7 mouse cellular contexts compared by ENCODE assay signal in genomic region chr9:50738914-50739870, GRCm38 (mm10). TPM values are rescaled to one million over a fixed set of nuclear protein-coding genes. Genes with fewer than 3 reads are reported as not detected.
DNase-seq lines count a peak whose midpoint lies in the region; ATAC-seq and TF ChIP-seq lines count a peak whose summit lies in the region.

Dixdc1 (minus strand) TSS chr9:50739517.

- TF ChIP-seq POLR2A in heart, adult 2 months (IDR thresholded peaks at IDR 0.05; ENCODE audit: insufficient read depth, low read depth, low read length) = no peak
- TF ChIP-seq POLR2A in spleen, adult 2 months (IDR thresholded peaks at IDR 0.05; ENCODE audit: low read depth, low read length) = no peak

- ATAC-seq in embryonic facial prominence, embryonic 13.5 days (ENCODE audit: insufficient number of reproducible peaks, insufficient read depth, low FRiP score, low TSS enrichment, low read depth) = peak; percentile 94
- peak; percentile 96 for ATAC-seq in limb, embryonic 12.5 days (ENCODE audit: insufficient number of reproducible peaks, insufficient read depth, low FRiP score, low TSS enrichment, low read depth)
- ATAC-seq in midbrain, embryonic 15.5 days (replicated peaks) = peak; percentile 96

- peaks cover 10% of the 10 kb centered on the region for H3K4me1 ChIP-seq in embryonic facial prominence, embryonic 13.5 days
- peaks cover 2% of the 10 kb centered on the region for H3K4me1 ChIP-seq in heart, adult 2 months (ENCODE audit: control insufficient read depth, insufficient read depth, low read length)
- H3K4me1 ChIP-seq in limb, embryonic 12.5 days (replicated peaks) = peaks cover 7% of the 10 kb centered on the region
- peaks cover 14% of the 10 kb centered on the region for H3K4me1 ChIP-seq in midbrain, embryonic 15.5 days
- H3K4me1 ChIP-seq in spleen, adult 2 months (ENCODE audit: control insufficient read depth, insufficient read depth, insufficient read length) = no peaks in the 10 kb centered on the region

- H3K27me3 ChIP-seq in embryonic facial prominence, embryonic 13.5 days = no peaks in the 10 kb centered on the region
- no peaks in the 10 kb centered on the region for H3K27me3 ChIP-seq in heart, adult 2 months (ENCODE audit: control insufficient read depth, insufficient read depth, low read length)
- no peaks in the 10 kb centered on the region for H3K27me3 ChIP-seq in limb, embryonic 12.5 days
- no peaks in the 10 kb centered on the region; the same call in 1 of the 2 replicates for H3K27me3 ChIP-seq in midbrain, embryonic 15.5 days (replicated peaks)
- no peaks in the 10 kb centered on the region for H3K27me3 ChIP-seq in spleen, adult 2 months (ENCODE audit: control insufficient read depth, insufficient read depth, low read length)

- TF ChIP-seq CTCF in heart, adult 2 months (IDR thresholded peaks at IDR 0.05) = no peak
- TF ChIP-seq CTCF in spleen, adult 2 months (IDR thresholded peaks at IDR 0.05; ENCODE audit: extremely low read depth, insufficient read depth, insufficient read length, insufficient replicate concordance) = no peak

- no peaks in the 10 kb centered on the region for H3K36me3 ChIP-seq in embryonic facial prominence, embryonic 13.5 days
- no peaks in the 10 kb centered on the region for H3K36me3 ChIP-seq in heart, adult 2 months (ENCODE audit: control insufficient read depth, insufficient read depth, low read length)
- H3K36me3 ChIP-seq in limb, embryonic 12.5 days = no peaks in the 10 kb centered on the region
- no peaks in the 10 kb centered on the region for H3K36me3 ChIP-seq in midbrain, embryonic 15.5 days (replicated peaks)
- H3K36me3 ChIP-seq in spleen, adult 2 months (ENCODE audit: control insufficient read depth, insufficient read depth, low read length) = no peaks in the 10 kb centered on the region

- peak within 1 kb of the TSS; percentile 62 for H3K9ac ChIP-seq in embryonic facial prominence, embryonic 13.5 days
- H3K9ac ChIP-seq in heart, adult 2 months (ENCODE audit: low read depth, low read length) = no peak within 1 kb of the TSS
- no peak within 1 kb of the TSS for H3K9ac ChIP-seq in limb, embryonic 12.5 days (replicated peaks)
- no peak within 1 kb of the TSS for H3K9ac ChIP-seq in midbrain, embryonic 15.5 days

- no peaks in the 10 kb centered on the region for H3K79me2 ChIP-seq in heart, adult 2 months (replicated peaks; ENCODE audit: control insufficient read depth, insufficient read depth, low read length)

- peak within 1 kb of the TSS; percentile 67 for H3K4me2 ChIP-seq in embryonic facial prominence, embryonic 13.5 days
- H3K4me2 ChIP-seq in limb, embryonic 12.5 days = peak within 1 kb of the TSS; percentile 63
- peak within 1 kb of the TSS; percentile 65 for H3K4me2 ChIP-seq in midbrain, embryonic 15.5 days

- 0 out of 2 replicates have a peak within 1 kb of the TSS, but pooled peaks have one; percentile 4 for H3K27ac ChIP-seq in embryonic facial prominence, embryonic 13.5 days
- peak within 1 kb of the TSS; percentile 32; the same call in 1 of the 2 replicates for H3K27ac ChIP-seq in heart, adult 2 months
- H3K27ac ChIP-seq in limb, embryonic 12.5 days = no peak within 1 kb of the TSS
- no peak within 1 kb of the TSS for H3K27ac ChIP-seq in midbrain, embryonic 15.5 days
- no peak within 1 kb of the TSS for H3K27ac ChIP-seq in spleen, adult 2 months (ENCODE audit: insufficient read depth, low read length)

- no peak for TF ChIP-seq EP300 in heart, adult 2 months (IDR thresholded peaks at IDR 0.05; ENCODE audit: insufficient read depth, low read depth, low read length)

- intact Hi-C loops in heart, adult 2 months (cut with DNase I) = loop anchor here (5.0 kb wide), 1 partner anchor 42 kb away; no protein-coding TSS in a partner anchor

- WGBS in embryonic facial prominence, embryonic 13.5 days = 14% methylated on average over 36 of the region's 36 CpGs
- 11% methylated on average over 35 of the region's 36 CpGs for WGBS in heart, adult 2 months
- WGBS in limb, embryonic 12.5 days = 13% methylated on average over 36 of the region's 36 CpGs
- WGBS in midbrain, embryonic 15.5 days = 12% methylated on average over 36 of the region's 36 CpGs
- 9% methylated on average over 36 of the region's 36 CpGs for WGBS in spleen, adult 2 months

- DNase-seq in adrenal gland, postnatal 4 days (ENCODE audit: low spot score in 2 of 2) = peak; percentile 90 to 94
- DNase-seq in heart, adult 2 months = peak; percentile 93 to 95
- peak; percentile 96 to 97 for DNase-seq in kidney, adult 8-10 months
- DNase-seq in spleen, adult 2 months (ENCODE audit: low read depth in 1 of 2, low spot score in 2 of 2) = peak; percentile 49 to 69

- no peaks in the 10 kb centered on the region for H3K9me3 ChIP-seq in embryonic facial prominence, embryonic 13.5 days
- no peaks in the 10 kb centered on the region for H3K9me3 ChIP-seq in limb, embryonic 12.5 days
- no peaks in the 10 kb centered on the region for H3K9me3 ChIP-seq in midbrain, embryonic 15.5 days

- H3K4me3 ChIP-seq in embryonic facial prominence, embryonic 13.5 days = peak within 1 kb of the TSS; percentile 43
- peak within 1 kb of the TSS; percentile 21; the same call in 1 of the 2 replicates for H3K4me3 ChIP-seq in heart, adult 2 months
- peak within 1 kb of the TSS; percentile 39 for H3K4me3 ChIP-seq in limb, embryonic 12.5 days (replicated peaks)
- peak within 1 kb of the TSS; percentile 38 for H3K4me3 ChIP-seq in midbrain, embryonic 15.5 days
- H3K4me3 ChIP-seq in spleen, adult 2 months (ENCODE audit: extremely low read depth, insufficient read depth, insufficient read length) = peak within 1 kb of the TSS; percentile 6; the same call in 1 of the 2 replicates

RNA-seq across cellular contexts. Expression of gene Dixdc1, which starts in this region (rescaled TPM):
- total RNA-seq in adrenal gland, postnatal 4 days (2021) = 10 to 100 TPM; 16.0 to 19.7 TPM
- polyA plus RNA-seq in embryonic facial prominence, embryonic 13.5 days (2015; fragmentation: Nextera tagmentation; extraction: Ambion mirVana) = 22.6 and 23.3 TPM in 2 replicates
- 1 to 10 TPM; 3.4 to 5.4 TPM for total RNA-seq in heart, adult 2 months (2021)
- 2.6 and 4.9 TPM in 2 replicates for polyA plus RNA-seq in heart, adult 2 months (2012; rRNA removed)
- 29.5 and 30.4 TPM in 2 replicates for polyA plus RNA-seq in limb, embryonic 12.5 days (2016; fragmentation: Nextera tagmentation; extraction: Ambion mirVana)
- polyA plus RNA-seq in midbrain, embryonic 15.5 days (2015; fragmentation: Nextera tagmentation; extraction: Ambion mirVana) = 33.0 and 37.9 TPM in 2 replicates
- 0.35 and 0.73 TPM in 2 replicates for polyA plus RNA-seq in spleen, adult 2 months (2012; rRNA removed)

Comparison
In these comparisons a context has a peak if more than half of its experiments do, and no peak if none do; other contexts are left out.
1. Peak in DNase-seq and H3K4me3 ChIP-seq in spleen, adult 2 months; RNA of the gene not detected or under 1 TPM.
2. H3K27ac ChIP-seq: peak in embryonic facial prominence, embryonic 13.5 days (single experiment) and heart, adult 2 months (single experiment); none in limb, embryonic 12.5 days (single experiment), midbrain, embryonic 15.5 days (single experiment) and spleen, adult 2 months (single experiment).
3. Peak in every context shown above with its lines, with median percentiles within 50 percentile points of each other: DNase-seq, ATAC-seq, H3K4me2 ChIP-seq and H3K4me3 ChIP-seq.